Mouse (Mus musculus) ES-E14 (cell line): Measurements from ENCODE around the gene Mob2. TPM values are rescaled to one million over a fixed set of nuclear protein-coding genes. Genes with fewer than 3 reads are reported as not detected.

Experiments used
- DNase-seq: peaks from one replicate; pipeline ENCODE4 v3.0.0-alpha.2; 2013; ENCODE audit warnings: low read depth, low spot score
- H3K27ac ChIP-seq: 2 replicates; pipeline ENCODE4 v1.5.1; 2012; ENCODE audit warnings: low read depth, mild to moderate bottlenecking, low read length, moderate library complexity, mixed read lengths; ENCODE audit not compliant: poor library complexity, insufficient read depth, severe bottlenecking
- H3K36me3 ChIP-seq: 2 replicates; pipeline ENCODE4 v1.6.1; 2012; ENCODE audit warnings: mild to moderate bottlenecking, low read length, moderate library complexity, mixed read lengths; ENCODE audit not compliant: control insufficient read depth, poor library complexity, insufficient read depth, severe bottlenecking
- H3K4me1 ChIP-seq, 2 experiments: fragments of 150-350 bp in 1 of 2; sonication (generic) in 1 of 2; 2 replicates each; pipeline ENCODE4 v1.6.1; 2012; ENCODE audit warnings: low read length in 2 of 2, mild to moderate bottlenecking in 1 of 2, mixed read lengths in 1 of 2; ENCODE audit not compliant: control insufficient read depth in 2 of 2, insufficient read depth in 2 of 2, poor library complexity in 1 of 2
- H3K4me3 ChIP-seq, 2 experiments: fragments of 150-350 bp in 1 of 2; sonication (generic) in 1 of 2; 2 replicates each; pipeline ENCODE4 v1.5.1; 2012; ENCODE audit warnings: low read length in 2 of 2, low read depth in 1 of 2, mild to moderate bottlenecking in 1 of 2, mixed read lengths in 1 of 2; ENCODE audit not compliant: insufficient read depth in 1 of 2, poor library complexity in 1 of 2, severe bottlenecking in 1 of 2
- H3K9ac ChIP-seq: 2 replicates; pipeline ENCODE4 v1.6.1; 2012; ENCODE audit warnings: low read depth, mild to moderate bottlenecking, low read length, mixed read lengths; ENCODE audit not compliant: poor library complexity, insufficient read depth, severe bottlenecking
- H3K9me3 ChIP-seq: fragments of 150-350 bp; sonication (generic); 2 replicates; pipeline ENCODE4 v1.6.1; 2012; ENCODE audit warnings: low read depth, mild to moderate bottlenecking, low read length; ENCODE audit not compliant: control insufficient read depth, insufficient read depth
- CHD2 ChIP-seq: IDR thresholded peaks from 2 replicates; pipeline ENCODE4 v1.6.1; 2014; ENCODE audit warnings: mild to moderate bottlenecking, low read depth, low read length, inconsistent platforms
- HCFC1 ChIP-seq: IDR thresholded peaks from 2 replicates; pipeline ENCODE4 v1.6.1; 2012; ENCODE audit warnings: low read length, inconsistent platforms, borderline replicate concordance; ENCODE audit not compliant: insufficient read depth
- MAFK ChIP-seq: IDR thresholded peaks from 2 replicates; pipeline ENCODE4 v1.6.1; 2014; ENCODE audit warnings: mild to moderate bottlenecking, low read depth, low read length, inconsistent platforms; ENCODE audit not compliant: insufficient read depth
- ZC3H11A ChIP-seq: IDR thresholded peaks from 2 replicates; pipeline ENCODE4 v1.6.1; 2012; ENCODE audit warnings: low read depth, mild to moderate bottlenecking, inconsistent platforms, low read length, borderline replicate concordance
- ZNF384 ChIP-seq: IDR thresholded peaks from 2 replicates; pipeline ENCODE4 v1.6.1; 2012; ENCODE audit warnings: low read depth, low read length, inconsistent platforms
- in situ Hi-C, 2 experiments: fragments of 600-800 bp; cut with MboI; formaldehyde crosslinking; loops; one replicate each; pipeline ENCODE4 v1.15.1; 2025; ENCODE audit warnings: low sequenced_read_pairs in 2 of 2, inconsistent platforms in 1 of 2; ENCODE audit not compliant: unreplicated experiment in 2 of 2
- total RNA-seq: library from RNA; depleted of rRNA; stranded (reverse); fragments of 300-350 nt; gene quantifications from 2 replicates; pipeline ENCODE4 v1.2.3, GENCODE M21; 2012

Gene Mob2
- total RNA-seq, 1 experiment = 30.7 TPM

DNA sequence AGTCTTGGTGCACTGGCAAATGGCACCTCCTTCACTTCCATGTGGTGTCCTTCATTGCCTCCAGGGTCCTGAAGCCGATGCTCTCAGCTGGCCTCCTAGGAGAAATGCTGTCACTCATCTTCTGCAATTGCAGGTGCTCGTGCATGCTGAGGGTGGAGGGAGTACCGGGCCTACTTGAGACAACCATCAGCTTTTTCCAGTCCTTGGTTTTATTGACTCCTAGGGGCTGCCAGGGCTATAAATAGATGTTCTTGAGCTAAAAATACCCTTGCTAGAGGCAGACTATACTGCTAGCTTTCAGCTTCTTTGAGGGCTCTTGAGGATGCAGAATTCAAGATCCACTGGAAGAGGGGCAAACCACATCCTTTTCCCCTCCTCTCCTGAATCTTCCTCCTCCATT lies 16.3 kb upstream of the Mob2 start:
- H3K4me3 ChIP-seq = no peak overlapping the region
- H3K4me1 ChIP-seq = no peaks in the 10 kb centered on the region
- no peak overlapping the region for H3K27ac ChIP-seq
- no peaks in the 10 kb centered on the region for H3K36me3 ChIP-seq
- no peak overlapping the region for H3K9ac ChIP-seq
- no peak for DNase-seq
- in situ Hi-C loops = no loop called here
- no peak for TF ChIP-seq MAFK
- H3K9me3 ChIP-seq = no peaks in the 10 kb centered on the region

- Histone ChIP-seq H3K9ac (no peak overlapping the region), H3K4me3 (no peak overlapping the region), H3K9me3 (no peaks in the 10 kb centered on the region), H3K4me1 (no peaks in the 10 kb centered on the region; a peak in 1 of 4 replicates), H3K36me3 (no peaks in the 10 kb centered on the region), H3K27ac (no peak overlapping the region)
- no peak for DNase-seq
- in situ Hi-C loops = no loop called here
- TF ChIP-seq ZNF384 (no peak), HCFC1 (no peak), CHD2 (no peak), ZC3H11A (no peak), MAFK (no peak)
Measured at GRCm38 (mm10) chr7:142074146-142074886, 13.5 kb upstream of the Mob2 start.

GRCm38 (mm10) chr7:142071717-142072116 lies 10.9 kb upstream of the Mob2 start:
- Histone ChIP-seq H3K36me3 (no peaks in the 10 kb centered on the region), H3K9me3 (no peaks in the 10 kb centered on the region), H3K4me1 (no peaks in the 10 kb centered on the region; a peak in 1 of 4 replicates), H3K27ac (no peak overlapping the region), H3K9ac (no peak overlapping the region), H3K4me3 (no peak overlapping the region)
- in situ Hi-C loops = no loop called here
- no peak for DNase-seq
- TF ChIP-seq ZC3H11A = no peak
- no peak for TF ChIP-seq CHD2
- TF ChIP-seq HCFC1 = no peak

GRCm38 (mm10) chr7:142071212-142071578 lies 10.3 kb upstream of the Mob2 start:
- DNase-seq = no peak
- no peaks in the 10 kb centered on the region for H3K9me3 ChIP-seq
- no peak overlapping the region; a peak in 1 of 4 replicates for H3K4me3 ChIP-seq
- H3K36me3 ChIP-seq = no peaks in the 10 kb centered on the region
- in situ Hi-C loops = no loop called here
- no peak overlapping the region for H3K9ac ChIP-seq
- no peak for TF ChIP-seq CHD2
- no peak for TF ChIP-seq ZNF384
- TF ChIP-seq ZC3H11A = no peak
- no peak overlapping the region for H3K27ac ChIP-seq
- no peaks in the 10 kb centered on the region; a peak in 1 of 4 replicates for H3K4me1 ChIP-seq

DNA sequence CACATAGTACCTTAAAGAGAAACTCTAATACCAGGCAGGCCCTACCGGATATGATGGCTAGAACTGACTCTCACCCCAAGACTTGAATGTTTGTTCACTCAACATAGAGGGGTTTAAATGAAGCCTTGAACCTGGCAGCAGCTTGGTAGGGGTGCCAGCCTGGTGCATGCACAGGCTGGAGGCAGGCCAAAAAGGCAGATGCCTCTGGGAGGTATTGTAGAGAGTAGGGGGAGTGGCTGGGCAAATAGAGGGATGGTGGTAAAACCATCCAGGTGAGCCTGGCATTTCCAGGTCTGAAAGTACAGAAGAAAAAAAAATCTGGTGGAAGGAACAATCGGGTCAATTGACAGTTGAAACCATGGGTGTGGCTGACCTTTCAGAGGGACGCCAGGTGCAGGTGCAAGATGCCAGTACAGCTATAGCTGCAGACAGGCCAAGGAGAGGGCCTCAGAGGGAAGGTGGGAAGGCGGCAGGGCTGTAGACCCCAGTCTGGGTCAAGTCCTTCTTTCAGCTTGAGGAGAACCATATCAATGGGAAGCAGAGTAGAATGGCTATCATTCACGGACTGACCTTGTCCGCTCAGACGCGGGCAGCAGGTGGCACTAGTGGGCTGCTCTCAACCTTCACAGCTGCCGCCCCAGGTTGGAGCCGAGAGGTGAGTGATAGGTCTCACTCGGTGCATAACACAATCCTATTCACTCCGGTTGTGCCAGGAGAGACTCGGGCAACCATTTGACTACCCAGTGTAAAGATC lies 9.8 kb upstream of the Mob2 start:
- Histone ChIP-seq H3K4me3 (no peak overlapping the region; a peak in 1 of 4 replicates), H3K36me3 (no peaks in the 10 kb centered on the region), H3K9ac (no peak overlapping the region), H3K27ac (no peak overlapping the region), H3K9me3 (no peaks in the 10 kb centered on the region), H3K4me1 (no peaks in the 10 kb centered on the region; a peak in 1 of 4 replicates)
- in situ Hi-C loops = no loop called here
- TF ChIP-seq ZNF384 = no peak
- no peak for TF ChIP-seq HCFC1
- no peak for TF ChIP-seq CHD2
- peak; percentile 24; the same call in 1 of the 2 replicates for TF ChIP-seq ZC3H11A
- no peak for DNase-seq
